Mouse (Mus musculus): ENCODE measurements around the gene Rpp25l. TPM values are rescaled to one million over a fixed set of nuclear protein-coding genes. Genes with fewer than 3 reads are reported as not detected.
"Not testable (repeated sequence)": the region's sequence is repeated elsewhere in the genome, so short reads cannot be mapped to it uniquely, and the experiment has no call there.

Rpp25l gene
- total RNA-seq, 1 experiment: 67.7 TPM

DNA sequence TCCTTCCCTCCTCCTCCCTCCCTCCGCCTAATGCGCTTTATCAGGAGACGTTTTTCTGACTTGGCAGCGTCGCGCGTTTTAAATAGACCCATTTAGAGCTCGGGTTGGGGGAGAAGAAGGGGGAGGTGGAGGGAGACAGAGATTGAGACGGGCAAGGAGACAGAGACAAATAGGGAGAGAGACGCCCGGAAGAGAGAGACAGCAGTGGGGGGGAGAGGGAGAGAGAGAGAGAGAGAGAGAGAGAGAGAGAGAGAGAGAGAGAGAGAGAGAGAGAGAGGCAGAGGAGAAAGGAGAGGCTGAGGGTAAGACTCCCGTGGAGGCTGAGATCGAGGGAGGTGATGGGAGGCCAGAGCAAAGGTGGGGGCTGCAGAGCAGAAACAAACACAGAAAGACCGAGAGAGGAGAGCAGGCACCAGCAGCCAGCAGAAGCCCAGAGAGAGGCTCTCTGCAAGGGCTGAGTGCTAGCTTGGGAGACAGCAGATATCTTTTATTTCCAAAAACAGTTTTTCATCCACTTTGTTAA lies 28.3 kb downstream of the Rpp25l start:
- DNase-seq (ENCODE audit: low read depth, low spot score); H3K4me1 ChIP-seq (ENCODE audit: control insufficient read depth in 2 of 2, insufficient read depth in 2 of 2, low read length in 2 of 2, poor library complexity in 1 of 2); H3K9me3 ChIP-seq (ENCODE audit: control insufficient read depth, insufficient read depth, low read depth, low read length); H3K27ac ChIP-seq (ENCODE audit: insufficient read depth, low read depth, low read length, poor library complexity, severe bottlenecking); H3K9ac ChIP-seq (ENCODE audit: insufficient read depth, low read depth, low read length, poor library complexity, severe bottlenecking); H3K4me3 ChIP-seq (ENCODE audit: insufficient read depth in 1 of 2, low read depth in 1 of 2, low read length in 2 of 2, poor library complexity in 1 of 2, severe bottlenecking in 1 of 2); in situ Hi-C loops (cut with MboI; ENCODE audit: low sequenced_read_pairs in 2 of 2, unreplicated experiment in 2 of 2); H3K36me3 ChIP-seq (ENCODE audit: control insufficient read depth, insufficient read depth, low read length, poor library complexity, severe bottlenecking): not testable (repeated sequence)

DNA sequence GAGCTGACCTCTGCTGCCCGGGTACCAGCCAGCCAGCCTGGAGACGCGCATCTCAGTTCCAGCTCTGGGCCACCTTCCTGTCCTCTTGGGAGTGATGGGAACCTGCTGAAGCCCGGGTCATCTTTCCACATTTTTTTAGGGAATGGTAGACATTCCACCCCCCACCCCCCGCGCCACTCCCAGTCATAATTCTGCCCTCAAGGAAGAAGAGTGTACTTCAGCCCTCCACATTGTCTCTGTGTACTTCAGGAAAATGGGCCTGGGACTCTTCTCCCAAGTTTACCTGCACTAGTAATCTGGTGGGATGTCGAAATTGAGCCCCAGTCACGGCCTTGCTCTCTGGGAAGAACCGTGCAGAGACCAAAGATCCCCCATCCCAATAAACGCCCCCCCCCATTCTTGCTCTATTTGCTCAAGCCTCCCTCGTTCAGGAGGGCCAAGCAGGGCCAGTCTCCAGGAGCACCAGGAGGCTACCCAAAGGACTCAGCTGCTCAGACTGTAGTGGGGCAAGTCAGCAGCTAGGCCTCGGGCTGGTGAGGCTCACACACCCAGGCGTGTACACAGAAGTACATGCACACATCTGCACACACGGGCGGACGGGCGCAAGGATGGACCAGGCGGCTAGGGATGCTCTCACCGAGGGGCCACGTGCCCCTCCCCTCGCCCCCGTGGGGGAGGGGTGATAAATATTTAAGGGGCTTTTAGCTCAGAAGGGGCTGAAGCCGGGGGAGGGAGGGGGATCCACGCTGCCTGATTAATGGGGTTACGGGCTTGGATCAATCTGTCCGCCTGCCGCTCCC lies 29.0 kb downstream of the Rpp25l start:
- H3K9me3 ChIP-seq (ENCODE audit: control insufficient read depth, insufficient read depth, low read depth, low read length); H3K9ac ChIP-seq (ENCODE audit: insufficient read depth, low read depth, low read length, poor library complexity, severe bottlenecking); H3K4me1 ChIP-seq (ENCODE audit: control insufficient read depth in 2 of 2, insufficient read depth in 2 of 2, low read length in 2 of 2, poor library complexity in 1 of 2); H3K27ac ChIP-seq (ENCODE audit: insufficient read depth, low read depth, low read length, poor library complexity, severe bottlenecking); H3K36me3 ChIP-seq (ENCODE audit: control insufficient read depth, insufficient read depth, low read length, poor library complexity, severe bottlenecking); in situ Hi-C loops (cut with MboI; ENCODE audit: low sequenced_read_pairs in 2 of 2, unreplicated experiment in 2 of 2); DNase-seq (ENCODE audit: low read depth, low spot score): not testable (repeated sequence)
- H3K4me3 ChIP-seq (ENCODE audit: insufficient read depth in 1 of 2, low read depth in 1 of 2, low read length in 2 of 2, poor library complexity in 1 of 2, severe bottlenecking in 1 of 2): peak overlapping the region in 1 of 2 experiments; percentile 15; a peak in 1 of 4 replicates

DNA sequence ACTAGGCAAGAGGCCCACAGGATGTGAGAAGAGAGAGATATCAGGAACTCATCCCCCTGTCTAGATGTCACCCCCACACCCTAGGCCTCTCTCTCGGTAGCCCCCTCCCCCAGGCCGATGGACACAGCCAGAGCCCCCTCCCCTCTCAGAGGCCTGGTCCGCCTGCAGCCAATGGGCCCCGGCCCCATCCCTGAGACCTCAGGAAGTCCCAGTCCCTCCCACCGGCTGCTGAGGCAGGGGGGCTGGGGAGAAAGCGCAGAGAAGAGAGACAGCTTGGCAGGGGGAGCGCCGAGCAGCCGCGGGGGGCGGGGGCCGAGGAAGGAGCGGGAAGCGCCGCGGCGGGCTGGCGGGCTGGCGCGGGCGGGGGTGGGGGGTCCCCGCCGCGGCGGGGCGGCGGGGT lies 30.0 kb downstream of the Rpp25l start:
- DNase-seq (ENCODE audit: low read depth, low spot score); H3K4me1 ChIP-seq (ENCODE audit: control insufficient read depth in 2 of 2, insufficient read depth in 2 of 2, low read length in 2 of 2, poor library complexity in 1 of 2); H3K4me3 ChIP-seq (ENCODE audit: insufficient read depth in 1 of 2, low read depth in 1 of 2, low read length in 2 of 2, poor library complexity in 1 of 2, severe bottlenecking in 1 of 2); in situ Hi-C loops (cut with MboI; ENCODE audit: low sequenced_read_pairs in 2 of 2, unreplicated experiment in 2 of 2); H3K27ac ChIP-seq (ENCODE audit: insufficient read depth, low read depth, low read length, poor library complexity, severe bottlenecking); H3K36me3 ChIP-seq (ENCODE audit: control insufficient read depth, insufficient read depth, low read length, poor library complexity, severe bottlenecking); H3K9ac ChIP-seq (ENCODE audit: insufficient read depth, low read depth, low read length, poor library complexity, severe bottlenecking); H3K9me3 ChIP-seq (ENCODE audit: control insufficient read depth, insufficient read depth, low read depth, low read length): not testable (repeated sequence)

- no peaks in the 10 kb centered on the region for H3K9me3 ChIP-seq (ENCODE audit: control insufficient read depth, insufficient read depth, low read depth, low read length)
- DNase-seq (ENCODE audit: low read depth, low spot score): no peak
- TF ChIP-seq ZNF384 (IDR thresholded peaks at IDR 0.05; ENCODE audit: low read depth, low read length): no peak
- no peak for TF ChIP-seq CHD2 (IDR thresholded peaks at IDR 0.05; ENCODE audit: low read depth, low read length)
- TF ChIP-seq MAFK (IDR thresholded peaks at IDR 0.05; ENCODE audit: insufficient read depth, low read depth, low read length): no peak
- TF ChIP-seq ZC3H11A (IDR thresholded peaks at IDR 0.05; ENCODE audit: borderline replicate concordance, low read depth, low read length): no peak
- TF ChIP-seq HCFC1 (IDR thresholded peaks at IDR 0.05; ENCODE audit: borderline replicate concordance, insufficient read depth, low read length): no peak
- in situ Hi-C loops (cut with MboI; ENCODE audit: low sequenced_read_pairs in 2 of 2, unreplicated experiment in 2 of 2): no loop called here
- peaks cover 0 to 4% of the 10 kb centered on the region in 2 experiments; a peak in 1 of 4 replicates for H3K4me1 ChIP-seq (ENCODE audit: control insufficient read depth in 2 of 2, insufficient read depth in 2 of 2, low read length in 2 of 2, poor library complexity in 1 of 2)
- no peak overlapping the region for H3K9ac ChIP-seq (ENCODE audit: insufficient read depth, low read depth, low read length, poor library complexity, severe bottlenecking)
- no peaks in the 10 kb centered on the region for H3K36me3 ChIP-seq (ENCODE audit: control insufficient read depth, insufficient read depth, low read length, poor library complexity, severe bottlenecking)
- H3K4me3 ChIP-seq (ENCODE audit: insufficient read depth in 1 of 2, low read depth in 1 of 2, low read length in 2 of 2, poor library complexity in 1 of 2, severe bottlenecking in 1 of 2): no peak overlapping the region
- H3K27ac ChIP-seq (ENCODE audit: insufficient read depth, low read depth, low read length, poor library complexity, severe bottlenecking): no peak overlapping the region
Measured at GRCm38 (mm10) chr4:41682789-41683188, 30.5 kb downstream of the Rpp25l start.

DNA sequence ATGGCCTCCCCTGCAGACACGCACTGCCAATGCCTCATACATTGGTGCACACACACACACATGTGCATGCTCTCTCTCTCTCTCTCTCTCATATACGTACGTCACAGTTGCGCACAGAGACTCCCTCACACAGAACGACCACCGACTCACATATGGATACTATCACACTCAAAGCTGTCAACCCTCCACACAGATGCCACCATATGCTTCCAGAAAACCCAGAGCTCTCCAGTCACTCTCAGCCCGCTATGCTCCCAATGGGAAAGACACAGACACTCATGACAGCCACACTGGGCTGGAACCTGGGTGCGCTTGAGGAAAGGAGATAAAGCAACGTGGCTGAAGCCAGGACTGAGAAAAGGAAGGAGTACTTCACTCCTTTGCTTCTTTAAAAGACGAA lies 31.4 kb downstream of the Rpp25l start:
- no peak for DNase-seq (ENCODE audit: low read depth, low spot score)
- Histone ChIP-seq H3K36me3 (ENCODE audit: control insufficient read depth, insufficient read depth, low read length, poor library complexity, severe bottlenecking) (no peaks in the 10 kb centered on the region), H3K9ac (ENCODE audit: insufficient read depth, low read depth, low read length, poor library complexity, severe bottlenecking) (no peak overlapping the region), H3K27ac (ENCODE audit: insufficient read depth, low read depth, low read length, poor library complexity, severe bottlenecking) (no peak overlapping the region), H3K4me3 (ENCODE audit: insufficient read depth in 1 of 2, low read depth in 1 of 2, low read length in 2 of 2, poor library complexity in 1 of 2, severe bottlenecking in 1 of 2) (no peak overlapping the region), H3K4me1 (ENCODE audit: control insufficient read depth in 2 of 2, insufficient read depth in 2 of 2, low read length in 2 of 2, poor library complexity in 1 of 2) (peaks cover 0 to 10% of the 10 kb centered on the region in 2 experiments; a peak in 1 of 4 replicates), H3K9me3 (ENCODE audit: control insufficient read depth, insufficient read depth, low read depth, low read length) (no peaks in the 10 kb centered on the region)
- in situ Hi-C loops (cut with MboI; ENCODE audit: low sequenced_read_pairs in 2 of 2, unreplicated experiment in 2 of 2): no loop called here
- TF ChIP-seq MAFK (IDR thresholded peaks at IDR 0.05; ENCODE audit: insufficient read depth, low read depth, low read length) (no peak), HCFC1 (IDR thresholded peaks at IDR 0.05; ENCODE audit: borderline replicate concordance, insufficient read depth, low read length) (no peak), ZNF384 (IDR thresholded peaks at IDR 0.05; ENCODE audit: low read depth, low read length) (no peak), ZC3H11A (IDR thresholded peaks at IDR 0.05; ENCODE audit: borderline replicate concordance, low read depth, low read length) (no peak), CHD2 (IDR thresholded peaks at IDR 0.05; ENCODE audit: low read depth, low read length) (no peak)

Data from ES-E14 (cell line).